Mouse (Mus musculus) adrenal gland, postnatal 14 days (tissue): ENCODE data around the gene Slc18b1. TPM values are rescaled to one million over a fixed set of nuclear protein-coding genes. Genes with fewer than 3 reads are reported as not detected.

Source experiments
- total RNA-seq: library from RNA; stranded (reverse); gene quantifications from 2 replicates; pipeline ENCODE4 v1.2.3, GENCODE M21; 2021

Slc18b1 gene
- total RNA-seq, 1 experiment from 2014 or later, result 33.2 TPM

Other genes starting within 250 kb of the Slc18b1 start
- 463 and 535 TPM in 2 replicates for gene Rps12, start 9.7 kb upstream of the Slc18b1 start, total RNA-seq
- gene Vnn3, start 54.5 kb downstream of the Slc18b1 start, total RNA-seq, result 19.2 and 36.6 TPM in 2 replicates
- gene Vnn1, start 97.7 kb downstream of the Slc18b1 start, total RNA-seq, result 21.1 and 27.7 TPM in 2 replicates
- not detected in 2 replicates for gene Taar1, start 123.4 kb downstream of the Slc18b1 start, total RNA-seq
- not detected in 2 replicates for gene Taar2, start 141.6 kb downstream of the Slc18b1 start, total RNA-seq
- gene Taar3, start 152.6 kb downstream of the Slc18b1 start, total RNA-seq, result not detected in 2 replicates
- gene Taar4, start 163.5 kb downstream of the Slc18b1 start, total RNA-seq, result not detected in 2 replicates
- gene Taar5, start 173.7 kb downstream of the Slc18b1 start, total RNA-seq, result not detected in 2 replicates
- not detected in 2 replicates for gene Taar6, start 188.7 kb downstream of the Slc18b1 start, total RNA-seq
- gene Taar7a, start 196.5 kb downstream of the Slc18b1 start, total RNA-seq, result not detected in 2 replicates
- gene Taar7b, start 203.0 kb downstream of the Slc18b1 start, total RNA-seq, result not detected in 2 replicates
- not detected in 2 replicates for gene Taar7d, start 230.2 kb downstream of the Slc18b1 start, total RNA-seq
- not detected in 2 replicates for gene Taar7e, start 240.6 kb downstream of the Slc18b1 start, total RNA-seq